Mouse (Mus musculus) thymus, postnatal 10 days (tissue): Measurements from ENCODE around the gene Adck1.

ENCODE experiments used
- DNase-seq, 2 experiments: peaks; one replicate each; pipeline ENCODE4 v3.0.0; 2021; ENCODE audit warnings: low spot score in 2 of 2

Gene Adck1

DNA sequence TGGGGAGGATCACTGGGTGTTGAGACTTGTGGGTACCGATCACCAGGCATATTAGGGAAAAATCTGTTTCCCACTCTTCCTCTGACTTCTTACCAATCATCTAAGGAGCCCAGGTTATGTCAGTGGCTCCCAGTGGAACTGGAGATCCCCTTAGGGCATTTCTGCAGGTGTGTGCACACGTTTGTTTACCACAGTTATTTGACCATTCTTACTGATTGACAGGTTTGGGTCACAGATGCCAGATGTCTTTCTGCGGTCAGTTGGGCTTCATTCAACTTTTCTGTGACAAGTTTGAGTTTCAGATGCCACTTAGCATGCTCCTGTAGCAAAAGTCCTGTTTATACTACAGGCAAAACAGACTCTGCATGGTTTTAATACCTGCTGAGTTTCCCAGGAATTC is 112.5 kb downstream of the Adck1 start:
- no peak for DNase-seq

DNA sequence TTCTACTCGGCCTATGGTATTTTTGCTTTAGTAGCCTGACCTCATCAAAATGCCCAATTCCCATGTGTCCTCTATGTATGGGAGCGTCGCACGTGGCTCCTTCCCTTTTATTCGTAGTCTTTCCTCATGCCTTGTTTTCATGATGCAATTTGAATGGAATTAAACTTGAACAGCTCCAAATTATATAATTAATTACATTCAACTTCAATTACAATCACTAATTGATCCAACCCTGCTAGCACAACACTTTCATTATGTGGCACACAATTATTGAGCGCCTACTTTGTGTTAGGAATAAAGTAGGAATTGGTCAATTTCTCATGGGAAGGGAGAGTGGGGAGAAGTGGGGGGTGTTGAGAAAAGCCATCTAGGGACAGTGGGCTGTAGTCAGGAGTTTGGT is 113.4 kb downstream of the Adck1 start:
- DNase-seq: no peak

DNA sequence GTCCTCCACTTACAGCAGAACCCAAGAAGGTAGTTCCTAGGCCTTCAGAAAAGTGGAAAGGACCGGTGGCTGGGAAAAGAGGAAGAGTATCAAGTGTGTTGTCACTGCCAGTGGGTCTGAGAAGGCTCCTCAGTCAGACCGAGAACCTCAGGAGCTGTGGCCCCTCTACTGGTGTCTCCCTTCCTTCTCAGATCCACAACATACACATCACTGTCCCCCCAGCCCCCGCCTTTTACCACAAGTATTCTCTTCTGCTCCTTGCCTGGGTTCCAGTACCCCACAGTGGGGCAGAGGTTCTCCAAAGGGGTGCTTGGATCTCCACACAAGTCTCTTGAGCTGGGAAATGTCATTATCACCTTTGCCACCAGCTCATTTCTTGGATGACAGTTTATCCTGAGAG is 115.5 kb downstream of the Adck1 start:
- DNase-seq: no peak

DNA sequence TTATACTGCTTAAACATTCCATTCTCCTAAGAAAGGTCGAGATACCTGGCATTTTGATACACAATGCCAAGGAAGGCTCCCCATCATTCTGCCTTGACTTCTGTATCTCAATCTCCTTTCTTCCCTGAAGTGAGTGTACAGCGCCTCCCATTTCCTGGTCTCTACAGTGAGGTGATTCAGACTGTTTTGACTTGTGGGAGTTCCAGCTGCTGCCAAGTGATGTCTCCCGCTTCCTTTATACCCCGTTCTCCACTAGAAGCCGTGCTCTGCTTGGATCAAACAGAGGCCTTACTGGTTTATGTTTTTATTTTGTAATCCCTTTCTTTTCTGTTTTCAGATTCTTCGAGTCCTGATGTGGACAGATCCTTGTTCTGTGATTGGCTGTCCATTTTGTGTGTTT is 116.3 kb downstream of the Adck1 start:
- DNase-seq: no peak

DNA sequence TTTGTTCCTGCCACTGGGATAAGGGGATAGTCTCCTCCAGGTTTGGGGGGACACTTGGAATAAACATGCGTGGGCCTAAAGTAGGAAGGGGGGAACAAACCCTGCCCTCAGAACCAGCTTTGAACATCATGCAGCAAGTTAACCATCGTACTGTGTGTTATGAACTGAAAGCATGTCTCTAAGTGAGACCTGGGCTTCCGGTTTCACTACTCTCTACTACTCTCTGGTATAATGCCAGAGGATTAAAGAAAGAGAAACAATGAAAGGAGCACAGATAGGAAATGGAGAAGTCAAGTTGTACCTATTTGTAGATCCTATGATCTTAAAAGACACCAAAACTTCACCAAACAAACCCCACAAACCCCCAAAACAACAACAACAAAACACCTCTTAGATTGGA is 121.3 kb downstream of the Adck1 start:
- no peak for DNase-seq

DNA sequence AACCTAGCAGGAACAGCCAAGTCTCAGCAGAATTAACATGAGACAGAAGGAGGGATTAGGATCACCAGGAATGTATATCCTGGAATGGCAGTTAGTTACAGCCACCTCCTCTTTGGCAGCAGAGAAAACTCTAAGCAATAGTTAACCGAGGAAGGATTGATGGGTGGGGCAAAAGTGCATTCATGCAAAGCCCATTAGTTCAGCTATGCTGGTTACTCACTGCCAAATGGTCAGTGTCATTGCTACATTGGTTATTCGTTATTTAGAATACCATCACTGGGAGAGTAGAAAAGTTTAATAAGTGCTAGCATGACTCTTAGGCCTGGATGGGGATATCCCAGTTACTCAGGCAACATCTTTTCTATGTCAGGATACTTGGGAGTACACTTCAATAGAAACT is 130.5 kb downstream of the Adck1 start:
- no peak for DNase-seq
